Mouse (Mus musculus): ENCODE results near the gene Lhfpl2. TPM values are rescaled to one million over a fixed set of nuclear protein-coding genes. Genes with fewer than 3 reads are reported as not detected.
"Not testable (repeated sequence)": the region's sequence is repeated elsewhere in the genome, so short reads cannot be mapped to it uniquely, and the experiment has no call there.

Lhfpl2 gene
- polyA plus RNA-seq (2015; fragmentation: Nextera tagmentation; extraction: Ambion mirVana): 6.8 and 7.0 TPM in 2 replicates

- under 1% methylated on average over 81 of the region's 85 CpGs for WGBS
- Histone ChIP-seq H3K9ac (ENCODE audit: low read length) (peak within 1 kb of the TSS; percentile 75), H3K4me1 (replicated peaks; ENCODE audit: control insufficient read depth, insufficient read depth) (peaks cover 4% of the 10 kb centered on the region), H3K9me3 (ENCODE audit: control insufficient read depth, low read length) (no peaks in the 10 kb centered on the region), H3K4me2 (replicated peaks; ENCODE audit: low read depth) (peak within 1 kb of the TSS; percentile 97), H3K27ac (replicated peaks) (peak within 1 kb of the TSS; percentile 82), H3K4me3 (ENCODE audit: low read depth, low read length) (peak within 1 kb of the TSS; percentile 75), H3K27me3 (ENCODE audit: control insufficient read depth, insufficient read depth, low read length) (no peaks in the 10 kb centered on the region), H3K36me3 (ENCODE audit: control insufficient read depth, insufficient read depth, low read length) (no peaks in the 10 kb centered on the region)
- peak; percentile 73 for ATAC-seq (ENCODE audit: low FRiP score, low TSS enrichment)
- DNase-seq (ENCODE audit: low spot score): peak; percentile 55
- TF ChIP-seq CTCF (IDR thresholded peaks at IDR 0.05; ENCODE audit: low read depth): 0 out of 2 replicates have a peak, but pooled peaks have one; percentile 17
- TF ChIP-seq EP300 (optimal IDR thresholded peaks at IDR 0.05): no peak
These were observed at the start of gene Lhfpl2 for GRCm38 (mm10) chr13:94057563-94058560. Gene Lhfpl2, plus strand, starts transcription at chr13:94057796.

GRCm38 (mm10) chr13:94011996-94012575 lies 45.5 kb upstream of the Lhfpl2 start:
- Histone ChIP-seq H3K27ac (replicated peaks) (no peak overlapping the region), H3K36me3 (ENCODE audit: control insufficient read depth, insufficient read depth, low read length) (no peaks in the 10 kb centered on the region), H3K4me1 (replicated peaks; ENCODE audit: control insufficient read depth, insufficient read depth) (no peaks in the 10 kb centered on the region), H3K27me3 (ENCODE audit: control insufficient read depth, insufficient read depth, low read length) (no peaks in the 10 kb centered on the region), H3K9me3 (ENCODE audit: control insufficient read depth, low read length) (no peaks in the 10 kb centered on the region), H3K4me3 (ENCODE audit: low read depth, low read length) (no peak overlapping the region), H3K9ac (ENCODE audit: low read length) (no peak overlapping the region), H3K4me2 (replicated peaks; ENCODE audit: low read depth) (no peak overlapping the region)
- no peak; the same call in 1 of the 2 replicates for ATAC-seq (ENCODE audit: low FRiP score, low TSS enrichment)
- no peak for TF ChIP-seq CTCF (IDR thresholded peaks at IDR 0.05; ENCODE audit: low read depth)
- TF ChIP-seq EP300 (optimal IDR thresholded peaks at IDR 0.05): no peak
- WGBS: 58% methylated on average over 4 of the region's 4 CpGs
- DNase-seq (ENCODE audit: low spot score): no peak

- Histone ChIP-seq H3K4me3 (ENCODE audit: low read depth, low read length) (no peak overlapping the region), H3K27me3 (ENCODE audit: control insufficient read depth, insufficient read depth, low read length) (no peaks in the 10 kb centered on the region), H3K9ac (ENCODE audit: low read length) (no peak overlapping the region), H3K27ac (replicated peaks) (no peak overlapping the region), H3K4me1 (replicated peaks; ENCODE audit: control insufficient read depth, insufficient read depth) (no peaks in the 10 kb centered on the region), H3K36me3 (ENCODE audit: control insufficient read depth, insufficient read depth, low read length) (no peaks in the 10 kb centered on the region), H3K9me3 (ENCODE audit: control insufficient read depth, low read length) (no peaks in the 10 kb centered on the region), H3K4me2 (replicated peaks; ENCODE audit: low read depth) (no peak overlapping the region)
- WGBS: 73% methylated on average over 10 of the region's 10 CpGs
- TF ChIP-seq EP300 (optimal IDR thresholded peaks at IDR 0.05) (no peak), CTCF (IDR thresholded peaks at IDR 0.05; ENCODE audit: low read depth) (no peak)
- DNase-seq (ENCODE audit: low spot score) (no peak), ATAC-seq (ENCODE audit: low FRiP score, low TSS enrichment) (no peak)
These were observed 43.6 kb upstream of the Lhfpl2 start for GRCm38 (mm10) chr13:94013986-94014385.

GRCm38 (mm10) chr13:94024575-94024974 lies 33.0 kb upstream of the Lhfpl2 start:
- not testable (repeated sequence) for H3K4me1 ChIP-seq (replicated peaks; ENCODE audit: control insufficient read depth, insufficient read depth); H3K9me3 ChIP-seq (ENCODE audit: control insufficient read depth, low read length); H3K27me3 ChIP-seq (ENCODE audit: control insufficient read depth, insufficient read depth, low read length); H3K36me3 ChIP-seq (ENCODE audit: control insufficient read depth, insufficient read depth, low read length); H3K27ac ChIP-seq (replicated peaks); H3K4me2 ChIP-seq (replicated peaks; ENCODE audit: low read depth); DNase-seq (ENCODE audit: low spot score); ATAC-seq (ENCODE audit: low FRiP score, low TSS enrichment); H3K4me3 ChIP-seq (ENCODE audit: low read depth, low read length); H3K9ac ChIP-seq (ENCODE audit: low read length)
- WGBS: 67% methylated on average over 7 of the region's 13 CpGs
- TF ChIP-seq CTCF (IDR thresholded peaks at IDR 0.05; ENCODE audit: low read depth): peak; percentile 22

GRCm38 (mm10) chr13:94029147-94029546 lies 28.4 kb upstream of the Lhfpl2 start:
- TF ChIP-seq CTCF (IDR thresholded peaks at IDR 0.05; ENCODE audit: low read depth) (no peak), EP300 (optimal IDR thresholded peaks at IDR 0.05) (no peak)
- Histone ChIP-seq H3K4me2 (replicated peaks; ENCODE audit: low read depth) (no peak overlapping the region), H3K27me3 (ENCODE audit: control insufficient read depth, insufficient read depth, low read length) (no peaks in the 10 kb centered on the region), H3K27ac (replicated peaks) (no peak overlapping the region), H3K9me3 (ENCODE audit: control insufficient read depth, low read length) (no peaks in the 10 kb centered on the region), H3K9ac (ENCODE audit: low read length) (no peak overlapping the region), H3K4me3 (ENCODE audit: low read depth, low read length) (no peak overlapping the region), H3K36me3 (ENCODE audit: control insufficient read depth, insufficient read depth, low read length) (no peaks in the 10 kb centered on the region), H3K4me1 (replicated peaks; ENCODE audit: control insufficient read depth, insufficient read depth) (no peaks in the 10 kb centered on the region)
- WGBS: 85% methylated on average over 10 of the region's 10 CpGs
- ATAC-seq (ENCODE audit: low FRiP score, low TSS enrichment): no peak
- DNase-seq (ENCODE audit: low spot score): no peak
